Mouse (Mus musculus): ENCODE measurements at regions not wholly inside any gene's neighbourhood (a gene's known extent, or its start where the extent isn't known, plus 50 kb on each side); places are given as distances from the start of the nearest gene placed in this dataset.

DNA sequence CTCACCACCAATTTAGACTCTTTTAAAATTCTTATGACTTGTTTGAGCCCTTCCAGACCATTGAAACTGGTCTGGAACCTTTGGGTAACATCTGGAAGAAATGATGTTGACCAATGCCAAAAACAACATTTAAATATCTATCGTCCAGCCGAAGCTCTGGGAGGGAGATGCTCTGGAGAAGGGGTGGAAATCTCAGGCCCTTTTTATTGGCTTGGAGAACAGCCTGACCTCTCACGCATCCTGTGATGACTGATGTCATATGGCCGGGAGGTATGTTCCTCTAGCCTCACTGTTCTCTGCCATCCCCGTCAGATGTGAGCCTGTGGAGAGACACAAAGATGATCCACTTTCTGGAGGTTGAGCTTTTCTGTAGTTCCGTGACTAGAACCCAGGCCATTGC, 81.6 kb upstream of the Gdf10 start:
- no peak for TF ChIP-seq CTCF (IDR thresholded peaks at IDR 0.05; ENCODE audit: low read depth, low read length)
- no peak for TF ChIP-seq GATA1 (IDR thresholded peaks at IDR 0.05; ENCODE audit: borderline replicate concordance, low read length)
- TF ChIP-seq TAL1 (conservative IDR thresholded peaks at IDR 0.05; ENCODE audit: low read depth, low read length), result no peak
- TF ChIP-seq POLR2AphosphoS5 (IDR thresholded peaks at IDR 0.05; ENCODE audit: insufficient replicate concordance, low read depth, low read length), result no peak

Measured in G1E (cell line).